Mouse (Mus musculus): ENCODE measurements around the gene Mettl7a1. TPM values are rescaled to one million over a fixed set of nuclear protein-coding genes. Genes with fewer than 3 reads are reported as not detected.
"Not testable (repeated sequence)": the region's sequence is repeated elsewhere in the genome, so short reads cannot be mapped to it uniquely, and the experiment has no call there.

Mettl7a1 gene
- polyA plus RNA-seq, 1 experiment from 2014 or later = 3.3 TPM

GRCm38 (mm10) chr15:100329336-100329735, 25.4 kb downstream of the Mettl7a1 start:
- not testable (repeated sequence) for H3K9ac ChIP-seq (replicated peaks; ENCODE audit: low read length); H3K4me3 ChIP-seq (replicated peaks; ENCODE audit: low read depth, low read length); H3K36me3 ChIP-seq (ENCODE audit: control insufficient read depth, insufficient read depth, low read length); H3K4me1 ChIP-seq (ENCODE audit: control insufficient read depth, insufficient read depth, low read length); H3K27ac ChIP-seq (replicated peaks; ENCODE audit: low read depth, low read length); DNase-seq; H3K4me2 ChIP-seq (ENCODE audit: low read length); ATAC-seq (ENCODE audit: low FRiP score, low TSS enrichment); H3K9me3 ChIP-seq (ENCODE audit: control insufficient read depth, low read length); H3K27me3 ChIP-seq (ENCODE audit: control insufficient read depth, insufficient read depth, low read length)
- WGBS = 54% methylated on average over 10 of the region's 10 CpGs

GRCm38 (mm10) chr15:100330739-100331138, 26.8 kb downstream of the Mettl7a1 start:
- WGBS = 90% methylated on average over 7 of the region's 7 CpGs
- Histone ChIP-seq H3K27ac (replicated peaks; ENCODE audit: low read depth, low read length) (no peak overlapping the region), H3K4me1 (ENCODE audit: control insufficient read depth, insufficient read depth, low read length) (no peaks in the 10 kb centered on the region), H3K4me3 (replicated peaks; ENCODE audit: low read depth, low read length) (no peak overlapping the region), H3K9ac (replicated peaks; ENCODE audit: low read length) (no peak overlapping the region), H3K36me3 (ENCODE audit: control insufficient read depth, insufficient read depth, low read length) (no peaks in the 10 kb centered on the region), H3K9me3 (ENCODE audit: control insufficient read depth, low read length) (no peaks in the 10 kb centered on the region), H3K4me2 (ENCODE audit: low read length) (no peak overlapping the region), H3K27me3 (ENCODE audit: control insufficient read depth, insufficient read depth, low read length) (no peaks in the 10 kb centered on the region)
- ATAC-seq (ENCODE audit: low FRiP score, low TSS enrichment) = no peak
- no peak for DNase-seq

DNA sequence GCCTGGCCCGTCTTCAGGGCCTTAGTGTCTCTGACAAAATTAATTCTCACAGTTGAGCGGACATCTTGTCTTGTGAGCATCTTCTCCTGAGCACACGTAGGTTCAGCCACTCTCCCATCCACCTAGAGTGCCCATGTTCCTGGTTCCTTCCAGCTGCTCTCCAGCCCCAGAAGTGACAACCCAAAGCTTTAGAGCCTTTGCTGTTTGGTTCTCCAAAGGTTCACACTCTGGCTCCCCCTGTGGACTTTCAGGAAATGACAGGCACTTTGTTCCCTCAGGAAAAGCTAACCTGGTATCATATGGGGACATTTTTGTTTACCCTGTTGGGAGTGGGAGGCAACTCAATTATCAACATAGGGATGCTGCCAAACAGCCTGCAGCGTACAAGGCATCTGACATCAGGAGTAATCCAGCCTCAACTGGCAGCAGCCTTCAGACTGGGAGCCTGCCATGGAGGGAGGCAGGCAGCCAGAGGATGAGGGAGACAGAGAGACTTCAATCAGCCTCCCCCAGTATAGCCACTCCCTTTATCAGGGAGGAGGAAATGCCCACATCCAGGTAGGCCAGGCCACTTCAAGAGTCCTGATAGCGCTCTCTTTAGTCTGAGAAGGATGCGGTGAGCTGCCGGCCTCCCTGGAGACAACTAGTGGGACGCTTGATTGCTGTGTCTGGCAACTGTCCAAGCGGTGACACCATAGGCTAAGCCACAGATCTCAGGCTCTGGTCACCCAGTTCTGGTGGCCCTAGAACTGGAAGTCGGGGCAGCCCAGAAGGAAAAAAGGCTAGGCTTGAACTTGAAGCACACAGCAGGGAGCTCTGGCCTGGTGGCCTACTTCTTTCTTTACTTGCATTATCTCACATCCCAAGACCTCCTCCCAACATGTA, 28.4 kb downstream of the Mettl7a1 start:
- H3K27me3 ChIP-seq (ENCODE audit: control insufficient read depth, insufficient read depth, low read length); DNase-seq; ATAC-seq (ENCODE audit: low FRiP score, low TSS enrichment); H3K4me2 ChIP-seq (ENCODE audit: low read length); H3K36me3 ChIP-seq (ENCODE audit: control insufficient read depth, insufficient read depth, low read length); H3K4me3 ChIP-seq (replicated peaks; ENCODE audit: low read depth, low read length); H3K9me3 ChIP-seq (ENCODE audit: control insufficient read depth, low read length); H3K9ac ChIP-seq (replicated peaks; ENCODE audit: low read length); H3K4me1 ChIP-seq (ENCODE audit: control insufficient read depth, insufficient read depth, low read length); H3K27ac ChIP-seq (replicated peaks; ENCODE audit: low read depth, low read length): not testable (repeated sequence)
- 39% methylated on average over 2 of the region's 10 CpGs for WGBS

DNA sequence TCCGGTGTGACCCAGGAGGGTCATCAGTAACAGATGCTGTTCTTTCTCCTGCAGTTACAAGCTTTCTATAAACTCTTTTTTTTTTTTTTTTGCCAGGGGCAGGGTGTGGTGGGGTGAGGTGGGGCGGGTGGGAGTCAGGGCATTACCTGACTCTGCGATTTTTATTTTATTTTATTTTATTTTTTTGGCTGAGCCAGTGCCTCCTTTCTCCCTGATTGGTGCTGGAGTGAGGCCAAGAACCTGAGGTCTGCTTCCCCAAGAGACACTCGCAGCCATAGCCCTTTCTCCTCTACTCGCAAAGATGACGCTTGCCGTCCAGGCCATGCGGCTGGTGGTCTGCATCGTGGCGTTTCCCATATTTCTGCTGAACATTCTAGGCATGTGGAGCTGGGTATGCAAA, 30.7 kb downstream of the Mettl7a1 start, which contains the start of gene Mettl7a3:
TSS of gene Mettl7a3 (plus strand) at position 301 of the 400 bp plus-strand sequence.
- H3K4me1 ChIP-seq (ENCODE audit: control insufficient read depth, insufficient read depth, low read length) = no peaks in the 10 kb centered on the region
- WGBS = 83% methylated on average over 10 of the region's 10 CpGs
- no peaks in the 10 kb centered on the region for H3K9me3 ChIP-seq (ENCODE audit: control insufficient read depth, low read length)
- no peak within 1 kb of the TSS for H3K9ac ChIP-seq (replicated peaks; ENCODE audit: low read length)
- H3K36me3 ChIP-seq (ENCODE audit: control insufficient read depth, insufficient read depth, low read length) = no peaks in the 10 kb centered on the region
- no peaks in the 10 kb centered on the region for H3K27me3 ChIP-seq (ENCODE audit: control insufficient read depth, insufficient read depth, low read length)
- ATAC-seq (ENCODE audit: low FRiP score, low TSS enrichment) (no peak), DNase-seq (peak; percentile 9)
- H3K4me2 ChIP-seq (ENCODE audit: low read length) = no peak within 1 kb of the TSS
- H3K27ac ChIP-seq (replicated peaks; ENCODE audit: low read depth, low read length) = no peak within 1 kb of the TSS
- no peak within 1 kb of the TSS for H3K4me3 ChIP-seq (replicated peaks; ENCODE audit: low read depth, low read length)

DNA sequence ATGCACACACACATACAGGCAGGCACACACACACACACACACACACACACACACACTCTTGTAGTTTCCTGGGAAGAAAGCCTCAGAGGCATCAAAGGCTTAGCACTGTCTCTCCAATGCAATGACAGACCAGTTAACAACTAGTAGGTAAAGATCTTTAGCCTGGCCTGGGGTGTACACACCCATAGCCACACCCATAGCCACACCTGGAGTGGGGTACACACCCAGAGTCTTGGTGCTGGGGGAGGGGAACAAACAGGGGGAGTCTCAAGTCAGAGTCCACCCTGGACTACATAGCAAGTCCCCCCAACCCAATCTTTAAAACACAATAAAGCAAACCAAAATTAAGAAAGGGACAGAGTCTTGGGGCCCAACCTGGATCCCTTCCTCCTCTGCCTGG, 33.4 kb downstream of the Mettl7a1 start:
- H3K9me3 ChIP-seq (ENCODE audit: control insufficient read depth, low read length); DNase-seq; H3K27me3 ChIP-seq (ENCODE audit: control insufficient read depth, insufficient read depth, low read length); H3K27ac ChIP-seq (replicated peaks; ENCODE audit: low read depth, low read length); H3K4me2 ChIP-seq (ENCODE audit: low read length); H3K9ac ChIP-seq (replicated peaks; ENCODE audit: low read length); ATAC-seq (ENCODE audit: low FRiP score, low TSS enrichment); H3K36me3 ChIP-seq (ENCODE audit: control insufficient read depth, insufficient read depth, low read length); H3K4me1 ChIP-seq (ENCODE audit: control insufficient read depth, insufficient read depth, low read length); H3K4me3 ChIP-seq (replicated peaks; ENCODE audit: low read depth, low read length): not testable (repeated sequence)

GRCm38 (mm10) chr15:100337847-100338246, 33.9 kb downstream of the Mettl7a1 start:
- H3K36me3 ChIP-seq (ENCODE audit: control insufficient read depth, insufficient read depth, low read length); H3K9ac ChIP-seq (replicated peaks; ENCODE audit: low read length); ATAC-seq (ENCODE audit: low FRiP score, low TSS enrichment); H3K4me2 ChIP-seq (ENCODE audit: low read length); H3K27ac ChIP-seq (replicated peaks; ENCODE audit: low read depth, low read length); H3K4me1 ChIP-seq (ENCODE audit: control insufficient read depth, insufficient read depth, low read length); H3K27me3 ChIP-seq (ENCODE audit: control insufficient read depth, insufficient read depth, low read length); H3K4me3 ChIP-seq (replicated peaks; ENCODE audit: low read depth, low read length); H3K9me3 ChIP-seq (ENCODE audit: control insufficient read depth, low read length): not testable (repeated sequence)
- DNase-seq = peak; percentile 61
- 27% methylated on average over 8 of the region's 10 CpGs for WGBS

DNA sequence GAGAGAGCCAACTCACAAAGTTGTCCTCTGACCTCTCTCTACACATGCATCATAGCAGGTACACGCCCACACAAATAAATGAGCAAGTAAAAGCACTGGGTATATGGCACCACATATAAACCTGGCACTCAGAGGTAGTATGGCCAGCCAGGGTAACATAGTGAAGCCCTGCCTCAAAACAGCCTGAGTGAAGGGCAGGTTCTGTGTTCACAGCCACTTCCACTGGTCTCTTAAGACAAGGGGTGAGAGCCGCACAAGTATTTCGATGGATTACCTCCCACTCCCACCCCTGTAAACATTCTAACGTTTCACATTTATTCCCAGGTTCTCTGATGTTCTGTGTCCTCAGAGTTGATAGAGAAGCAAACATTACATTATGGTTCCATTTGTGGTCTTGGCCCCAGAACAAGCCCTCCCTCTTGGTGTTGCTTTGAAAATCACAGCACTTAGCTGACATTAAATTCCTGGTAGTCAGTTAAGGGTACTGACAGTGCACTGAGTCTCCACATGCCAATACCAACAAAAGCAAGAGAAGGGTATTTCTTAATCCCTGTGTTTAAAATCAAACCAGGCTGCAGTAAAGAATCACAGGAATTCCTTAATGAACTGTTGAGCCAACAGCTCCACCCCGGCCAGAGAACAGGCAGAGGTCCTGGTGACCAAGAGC, 37.5 kb downstream of the Mettl7a1 start:
- not testable (repeated sequence) for ATAC-seq (ENCODE audit: low FRiP score, low TSS enrichment); H3K9ac ChIP-seq (replicated peaks; ENCODE audit: low read length); H3K27me3 ChIP-seq (ENCODE audit: control insufficient read depth, insufficient read depth, low read length); H3K36me3 ChIP-seq (ENCODE audit: control insufficient read depth, insufficient read depth, low read length); H3K4me1 ChIP-seq (ENCODE audit: control insufficient read depth, insufficient read depth, low read length); DNase-seq; H3K27ac ChIP-seq (replicated peaks; ENCODE audit: low read depth, low read length); H3K4me2 ChIP-seq (ENCODE audit: low read length); H3K9me3 ChIP-seq (ENCODE audit: control insufficient read depth, low read length); H3K4me3 ChIP-seq (replicated peaks; ENCODE audit: low read depth, low read length)
- WGBS = 76% methylated on average over 4 of the region's 5 CpGs

GRCm38 (mm10) chr15:100345484-100345883, 41.5 kb downstream of the Mettl7a1 start:
- Histone ChIP-seq H3K4me2 (ENCODE audit: low read length) (no peak overlapping the region), H3K27ac (replicated peaks; ENCODE audit: low read depth, low read length) (no peak overlapping the region), H3K4me3 (replicated peaks; ENCODE audit: low read depth, low read length) (no peak overlapping the region), H3K9ac (replicated peaks; ENCODE audit: low read length) (no peak overlapping the region), H3K4me1 (ENCODE audit: control insufficient read depth, insufficient read depth, low read length) (no peaks in the 10 kb centered on the region), H3K9me3 (ENCODE audit: control insufficient read depth, low read length) (no peaks in the 10 kb centered on the region), H3K36me3 (ENCODE audit: control insufficient read depth, insufficient read depth, low read length) (no peaks in the 10 kb centered on the region), H3K27me3 (ENCODE audit: control insufficient read depth, insufficient read depth, low read length) (no peaks in the 10 kb centered on the region)
- DNase-seq (no peak), ATAC-seq (ENCODE audit: low FRiP score, low TSS enrichment) (no peak)

- Histone ChIP-seq H3K9me3 (ENCODE audit: control insufficient read depth, low read length) (no peaks in the 10 kb centered on the region), H3K36me3 (ENCODE audit: control insufficient read depth, insufficient read depth, low read length) (no peaks in the 10 kb centered on the region), H3K4me1 (ENCODE audit: control insufficient read depth, insufficient read depth, low read length) (no peaks in the 10 kb centered on the region), H3K4me2 (ENCODE audit: low read length) (no peak overlapping the region), H3K9ac (replicated peaks; ENCODE audit: low read length) (no peak overlapping the region), H3K27me3 (ENCODE audit: control insufficient read depth, insufficient read depth, low read length) (no peaks in the 10 kb centered on the region), H3K27ac (replicated peaks; ENCODE audit: low read depth, low read length) (no peak overlapping the region), H3K4me3 (replicated peaks; ENCODE audit: low read depth, low read length) (no peak overlapping the region)
- WGBS = 67% methylated on average over 14 of the region's 14 CpGs
- no peak for DNase-seq
- ATAC-seq (ENCODE audit: low FRiP score, low TSS enrichment) = no peak
Observed at GRCm38 (mm10) chr15:100346761-100347160, 42.8 kb downstream of the Mettl7a1 start.
